Mouse (Mus musculus) liver, embryonic 14.5 days (tissue): ENCODE measurements at regions not wholly inside any gene's neighbourhood (a gene's known extent, or its start where the extent isn't known, plus 50 kb on each side); places are given as distances from the start of the nearest gene placed in this dataset.

Source experiments
- ATAC-seq: fragments of 200-750 bp; cut with Nextera tagmentation; 2 replicates; pipeline ENCODE4 v1.8.0; 2017; ENCODE audit warnings: moderate number of reproducible peaks, mild to moderate bottlenecking, moderate library complexity; ENCODE audit not compliant: insufficient read depth
- DNase-seq, 3 experiments: peaks; one replicate each; pipeline ENCODE4 v3.0.0-alpha.2; 2012 to 2013; ENCODE audit warnings: low read depth in 3 of 3, low spot score in 3 of 3
- H3K27ac ChIP-seq: fragments of 300-500 bp; sonication (generic); 2 replicates; pipeline ENCODE4 v1.5.1; 2014; ENCODE audit warnings: moderate library complexity, mild to moderate bottlenecking, control low read depth, inconsistent platforms
- H3K27me3 ChIP-seq: fragments of 300-500 bp; sonication (generic); 2 replicates; pipeline ENCODE4 v1.6.1; 2014; ENCODE audit warnings: mild to moderate bottlenecking, low read length, moderate library complexity; ENCODE audit not compliant: control insufficient read depth, insufficient read depth
- H3K36me3 ChIP-seq: fragments of 300-500 bp; sonication (generic); replicated peaks from 2 replicates; pipeline ENCODE4 v1.6.1; 2014; ENCODE audit warnings: low read depth; ENCODE audit not compliant: control insufficient read depth, insufficient read depth
- H3K4me1 ChIP-seq, 2 experiments: fragments of 200-500 bp in 1 of 2; fragments of 300-500 bp in 1 of 2; sonication (generic) in 1 of 2; replicated peaks; 2 replicates each; pipeline ENCODE4 v1.6.1; 2012 to 2014; ENCODE audit warnings: antibody characterized with exemption in 1 of 2, inconsistent platforms in 1 of 2, low read length in 1 of 2; ENCODE audit not compliant: control insufficient read depth in 2 of 2, insufficient read depth in 2 of 2
- H3K4me2 ChIP-seq: fragments of 300-500 bp; sonication (generic); 2 replicates; pipeline ENCODE4 v1.6.1; 2014; ENCODE audit warnings: low read depth, mild to moderate bottlenecking, control low read depth, moderate library complexity
- H3K4me3 ChIP-seq, 2 experiments: fragments of 200-500 bp in 1 of 2; fragments of 300-500 bp in 1 of 2; sonication (generic) in 1 of 2; 2 replicates each; pipeline ENCODE4 v1.5.1; 2012 to 2014; ENCODE audit warnings: low read depth in 2 of 2, low read length in 2 of 2, mild to moderate bottlenecking in 2 of 2, control low read depth in 1 of 2, inconsistent platforms in 1 of 2, moderate library complexity in 1 of 2; ENCODE audit not compliant: insufficient read depth in 1 of 2
- H3K9ac ChIP-seq: fragments of 300-500 bp; sonication (generic); replicated peaks from 2 replicates; pipeline ENCODE4 v1.6.1; 2014; ENCODE audit warnings: mild to moderate bottlenecking, control low read depth, moderate library complexity
- H3K9me3 ChIP-seq: fragments of 300-500 bp; sonication (generic); 2 replicates; pipeline ENCODE4 v1.6.1; 2016; ENCODE audit warnings: low read length, mixed read lengths; ENCODE audit not compliant: control insufficient read depth
- CTCF ChIP-seq: IDR thresholded peaks from 2 replicates; pipeline ENCODE4 v1.5.1; 2016; ENCODE audit warnings: antibody characterized with exemption, low read depth, control low read depth
- EP300 ChIP-seq: IDR thresholded peaks from 2 replicates; pipeline ENCODE4 v1.6.1; 2016; ENCODE audit warnings: antibody characterized with exemption, low read depth
- WGBS: fragments of 180-500 bp; shearing (Covaris S2); extraction: QIAGEN DNeasy Blood & Tissue Kit; methylation state at CpG from one replicate; pipeline ENCODE4 v1.1.7; 2014; ENCODE audit not compliant: insufficient replicate concordance; 5-methylcytosine and 5-hydroxymethylcytosine counted together

GRCm38 (mm10) chr15:96184666-96185065 lies 102.7 kb upstream of the Arid2 start:
- no peaks in the 10 kb centered on the region for H3K9me3 ChIP-seq
- ATAC-seq (no peak), DNase-seq (no peak)
- H3K36me3 ChIP-seq: no peaks in the 10 kb centered on the region
- no peak overlapping the region for H3K27ac ChIP-seq
- H3K27me3 ChIP-seq: no peaks in the 10 kb centered on the region
- no peak overlapping the region for H3K4me2 ChIP-seq
- H3K9ac ChIP-seq: no peak overlapping the region
- WGBS: 38% methylated on average over 8 of the region's 8 CpGs
- TF ChIP-seq EP300 (no peak), CTCF (peak; percentile 41; the same call in 1 of the 2 replicates)
- H3K4me1 ChIP-seq: peaks cover 0 to 3% of the 10 kb centered on the region in 2 experiments; a peak in 1 of 4 replicates
- H3K4me3 ChIP-seq: no peak overlapping the region

- Histone ChIP-seq H3K27me3 (no peaks in the 10 kb centered on the region), H3K9ac (no peak overlapping the region), H3K9me3 (no peaks in the 10 kb centered on the region), H3K4me2 (no peak overlapping the region), H3K27ac (no peak overlapping the region), H3K4me1 (peaks cover 0 to 3% of the 10 kb centered on the region in 2 experiments; a peak in 1 of 4 replicates), H3K36me3 (no peaks in the 10 kb centered on the region), H3K4me3 (no peak overlapping the region)
- DNase-seq (no peak), ATAC-seq (no peak)
- no peak for TF ChIP-seq EP300
- 52% methylated on average over 4 of the region's 4 CpGs for WGBS
Observed at GRCm38 (mm10) chr15:96185429-96185828, 101.9 kb upstream of the Arid2 start.

GRCm38 (mm10) chr15:96185901-96186300 lies 101.4 kb upstream of the Arid2 start:
- peaks cover 0 to 3% of the 10 kb centered on the region in 2 experiments; a peak in 1 of 4 replicates for H3K4me1 ChIP-seq
- H3K27ac ChIP-seq: no peak overlapping the region
- TF ChIP-seq CTCF (no peak), EP300 (no peak)
- H3K9ac ChIP-seq: no peak overlapping the region
- H3K36me3 ChIP-seq: no peaks in the 10 kb centered on the region
- WGBS: 40% methylated on average over 5 of the region's 6 CpGs
- no peak overlapping the region for H3K4me3 ChIP-seq
- DNase-seq (no peak), ATAC-seq (no peak)
- no peak overlapping the region for H3K4me2 ChIP-seq
- no peaks in the 10 kb centered on the region for H3K9me3 ChIP-seq
- H3K27me3 ChIP-seq: no peaks in the 10 kb centered on the region

GRCm38 (mm10) chr15:96189551-96189950 lies 97.8 kb upstream of the Arid2 start:
- no peaks in the 10 kb centered on the region for H3K36me3 ChIP-seq
- H3K9ac ChIP-seq: no peak overlapping the region
- TF ChIP-seq EP300: no peak
- no peak for TF ChIP-seq CTCF
- H3K4me3 ChIP-seq: no peak overlapping the region
- H3K27me3 ChIP-seq: no peaks in the 10 kb centered on the region
- no peak overlapping the region for H3K27ac ChIP-seq
- H3K9me3 ChIP-seq: no peaks in the 10 kb centered on the region
- no peak for DNase-seq
- peaks cover 0 to 3% of the 10 kb centered on the region in 2 experiments; a peak in 1 of 4 replicates for H3K4me1 ChIP-seq
- H3K4me2 ChIP-seq: no peak overlapping the region
- no peak for ATAC-seq
- 52% methylated on average over 2 of the region's 2 CpGs for WGBS

GRCm38 (mm10) chr15:96197413-96197812 lies 89.9 kb upstream of the Arid2 start:
- H3K4me3 ChIP-seq: no peak overlapping the region
- no peak overlapping the region for H3K9ac ChIP-seq
- no peak for TF ChIP-seq EP300
- no peak for TF ChIP-seq CTCF
- H3K9me3 ChIP-seq: no peaks in the 10 kb centered on the region
- no peak overlapping the region for H3K27ac ChIP-seq
- no peaks in the 10 kb centered on the region for H3K36me3 ChIP-seq
- no peak overlapping the region for H3K4me2 ChIP-seq
- H3K27me3 ChIP-seq: no peaks in the 10 kb centered on the region
- ATAC-seq: no peak
- no peaks in the 10 kb centered on the region for H3K4me1 ChIP-seq
- 74% methylated on average over 10 of the region's 10 CpGs for WGBS
- no peak for DNase-seq
